Mouse (Mus musculus): ENCODE measurements at regions not wholly inside any gene's neighbourhood (a gene's known extent, or its start where the extent isn't known, plus 50 kb on each side); places are given as distances from the start of the nearest gene placed in this dataset.

DNA sequence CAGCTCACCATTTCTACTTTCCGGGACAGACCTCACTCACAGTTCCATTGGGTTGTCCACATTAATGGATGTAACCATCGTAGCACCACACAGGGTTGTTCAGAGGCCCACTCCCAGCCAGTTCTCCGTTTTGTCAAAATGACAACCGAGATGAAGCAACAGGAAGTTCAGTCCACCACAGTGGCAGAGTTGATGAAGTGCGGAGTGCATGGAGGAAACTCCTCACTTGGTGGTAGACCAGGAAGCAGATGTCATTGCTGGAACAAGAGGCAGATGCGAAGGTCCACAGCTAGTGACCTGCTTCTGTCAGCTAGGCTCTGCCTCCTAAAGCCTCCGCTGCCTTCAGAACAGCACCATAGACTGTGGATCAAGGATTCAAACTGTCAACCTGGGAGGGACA, 59.5 kb upstream of the Dhx15 start:
- no peak for TF ChIP-seq CTCF (IDR thresholded peaks at IDR 0.05; ENCODE audit: low read depth)
- TF ChIP-seq EP300 (IDR thresholded peaks at IDR 0.05; ENCODE audit: low read depth) = no peak
